Mouse (Mus musculus) CH12.LX (cell line): ENCODE measurements around the gene Zfp839. TPM values are rescaled to one million over a fixed set of nuclear protein-coding genes. Genes with fewer than 3 reads are reported as not detected.
A peak's percentile ranks its signal among the peaks of the same experiment; 100 is the strongest.

Experiments
- DNase-seq: peaks from one replicate; pipeline ENCODE4 v3.0.0-alpha.2; 2013; ENCODE audit errors: extremely low read depth
- H3K27ac ChIP-seq: 2 replicates; pipeline ENCODE4 v1.5.1; 2012; ENCODE audit warnings: low read depth, mild to moderate bottlenecking, control low read depth, moderate library complexity; ENCODE audit not compliant: insufficient read depth
- H3K27me3 ChIP-seq: replicated peaks from 2 replicates; pipeline ENCODE3; 2012; ENCODE audit warnings: inconsistent platforms
- H3K36me3 ChIP-seq, 2 experiments: replicated peaks in 1 of 2; 2 replicates each; pipeline versions ENCODE3 to v1.6.1; 2012; ENCODE audit warnings: inconsistent platforms in 1 of 2, low read length in 1 of 2, mild to moderate bottlenecking in 1 of 2, mixed read lengths in 1 of 2, moderate library complexity in 1 of 2; ENCODE audit not compliant: control insufficient read depth in 1 of 2, insufficient read depth in 1 of 2
- H3K4me1 ChIP-seq, 2 experiments: 2 replicates each; pipeline ENCODE4 v1.6.1; 2012; ENCODE audit warnings: inconsistent platforms in 1 of 2, moderate library complexity in 1 of 2; ENCODE audit not compliant: insufficient read depth in 2 of 2, control insufficient read depth in 1 of 2
- H3K4me2 ChIP-seq: 2 replicates; pipeline ENCODE4 v1.6.1; 2012; ENCODE audit warnings: low read depth, mild to moderate bottlenecking, control low read depth; ENCODE audit not compliant: poor library complexity, insufficient read depth, severe bottlenecking
- H3K4me3 ChIP-seq, 3 experiments: fragments of 150-350 bp in 1 of 3; sonication (generic) in 1 of 3; replicated peaks in 1 of 3; 2 replicates each; pipeline versions ENCODE3 to v1.5.1; 2011 to 2012; ENCODE audit warnings: low read depth in 2 of 3, low read length in 2 of 3, mild to moderate bottlenecking in 2 of 3, moderate library complexity in 2 of 3, control low read depth in 1 of 3, improper control_type of control experiment in 1 of 3, inconsistent platforms in 1 of 3, mixed read lengths in 1 of 3; ENCODE audit not compliant: poor library complexity in 1 of 3
- H3K79me2 ChIP-seq: replicated peaks from 2 replicates; pipeline ENCODE4 v1.6.1; 2012; ENCODE audit warnings: mild to moderate bottlenecking, moderate library complexity; ENCODE audit not compliant: control insufficient read depth, poor library complexity, insufficient read depth, severe bottlenecking; ENCODE audit errors: extremely low read depth
- H3K9ac ChIP-seq: 2 replicates; pipeline ENCODE4 v1.6.1; 2012; ENCODE audit warnings: low read depth, mild to moderate bottlenecking, control low read depth, moderate library complexity; ENCODE audit not compliant: insufficient read depth
- H3K9me3 ChIP-seq: replicated peaks from 2 replicates; pipeline ENCODE3; 2012; ENCODE audit warnings: low read length, inconsistent platforms, mixed read lengths
- CHD1 ChIP-seq: IDR thresholded peaks from 2 replicates; pipeline ENCODE4 v1.6.1; 2012; ENCODE audit warnings: low read depth, low read length, improper control_type of control experiment, inconsistent platforms
- CHD2 ChIP-seq: IDR thresholded peaks from 2 replicates; pipeline ENCODE4 v1.6.1; 2011; ENCODE audit warnings: low read length, improper control_type of control experiment
- CTCF ChIP-seq, 2 experiments: IDR thresholded peaks in 1 of 2; conservative IDR thresholded peaks in 1 of 2; 2 replicates each; pipeline ENCODE4 v1.5.1; 2011 to 2012; ENCODE audit warnings: low read depth in 2 of 2, low read length in 2 of 2, improper control_type of control experiment in 1 of 2, inconsistent platforms in 1 of 2, mild to moderate bottlenecking in 1 of 2, moderate library complexity in 1 of 2
- E2F4 ChIP-seq: IDR thresholded peaks from 2 replicates; pipeline ENCODE4 v1.6.1; 2011; ENCODE audit warnings: low read depth, low read length, improper control_type of control experiment; ENCODE audit not compliant: insufficient replicate concordance
- ELF1 ChIP-seq: IDR thresholded peaks from 2 replicates; pipeline ENCODE4 v1.6.1; 2014; ENCODE audit warnings: low read depth, mild to moderate bottlenecking, inconsistent platforms, low read length, improper control_type of control experiment
- GABPA ChIP-seq: IDR thresholded peaks from 2 replicates; pipeline ENCODE4 v1.6.1; 2012; ENCODE audit warnings: low read depth, low read length, improper control_type of control experiment, inconsistent platforms; ENCODE audit not compliant: insufficient replicate concordance
- KAT2A ChIP-seq: IDR thresholded peaks from 2 replicates; pipeline ENCODE4 v1.6.1; 2012; ENCODE audit warnings: low read length, improper control_type of control experiment, inconsistent platforms; ENCODE audit not compliant: insufficient replicate concordance
- MEF2A ChIP-seq: IDR thresholded peaks from 2 replicates; pipeline ENCODE4 v1.6.1; 2014; ENCODE audit warnings: low read depth, mild to moderate bottlenecking, inconsistent platforms, low read length, improper control_type of control experiment, borderline replicate concordance
- MYC ChIP-seq: IDR thresholded peaks from 2 replicates; pipeline ENCODE4 v1.6.1; 2011; ENCODE audit warnings: low read depth, mild to moderate bottlenecking, improper control_type of control experiment, low read length
- RAD21 ChIP-seq: IDR thresholded peaks from 2 replicates; pipeline ENCODE4 v1.6.1; 2011; ENCODE audit warnings: low read depth, mild to moderate bottlenecking, low read length, improper control_type of control experiment, moderate library complexity
- SMC3 ChIP-seq: IDR thresholded peaks from 2 replicates; pipeline ENCODE4 v1.6.1; 2011; ENCODE audit warnings: low read depth, low read length, improper control_type of control experiment
- UBTF ChIP-seq: IDR thresholded peaks from 2 replicates; pipeline ENCODE4 v1.6.1; 2012; ENCODE audit warnings: low read depth, mild to moderate bottlenecking, inconsistent platforms, low read length, improper control_type of control experiment, moderate library complexity
- ZKSCAN1 ChIP-seq: IDR thresholded peaks from 2 replicates; pipeline ENCODE4 v1.6.1; 2012; ENCODE audit warnings: low read depth, inconsistent platforms, low read length, improper control_type of control experiment, borderline replicate concordance
- dilution Hi-C: fragments of 300-500 bp; cut with MboI; formaldehyde crosslinking; loops from 2 replicates; pipeline ENCODE4 v1.14.3; 2020; ENCODE audit warnings: low sequenced_read_pairs; ENCODE audit not compliant: extremely low pct_unique_long_range_greater_than_20kb, extremely low pct_ligation_motif_present
- in situ Hi-C: fragments of 300-500 bp; cut with MboI; formaldehyde crosslinking; loops from 3 replicates; pipeline ENCODE4 v1.14.3; 2019; ENCODE audit warnings: low sequenced_read_pairs, low pct_ligation_motif_present, low pct_unique_long_range_greater_than_20kb, mixed read lengths
- polyA plus RNA-seq: library from polyadenylated mRNA; unstranded; fragments of >175 nt; gene quantifications from 2 replicates; pipeline ENCODE4 v1.2.1, GENCODE M21; 2012; ENCODE audit warnings: low read depth; ENCODE audit not compliant: insufficient read length
- total RNA-seq, 2 experiments: library from RNA; depleted of rRNA; stranded (reverse); fragments of 300-350 nt in 1 of 2; fragments of >200 nt in 1 of 2; gene quantifications; 2 replicates each; pipeline ENCODE4 v1.2.3; 2012 to 2014

Gene Zfp839
- total and polyA plus RNA-seq, 3 experiments: 3.7 to 9.2 (median 7.8) TPM

- Histone ChIP-seq H3K79me2 (no peaks in the 10 kb centered on the region), H3K4me3 (no peak overlapping the region), H3K36me3 (no peaks in the 10 kb centered on the region), H3K9me3 (no peaks in the 10 kb centered on the region), H3K4me2 (no peak overlapping the region), H3K9ac (no peak overlapping the region), H3K4me1 (peaks cover 12 to 39% of the 10 kb centered on the region in 2 experiments), H3K27me3 (no peaks in the 10 kb centered on the region), H3K27ac (no peak overlapping the region)
- TF ChIP-seq KAT2A: no peak
- dilution Hi-C loops: no loop called here
- DNase-seq: no peak
- in situ Hi-C loops: no loop called here
Observed at GRCm38 (mm10) chr12:110816833-110817232, 33.2 kb upstream of the Zfp839 start.

- in situ Hi-C loops (no loop called here), dilution Hi-C loops (no loop called here)
- H3K4me1 ChIP-seq: peaks cover 3 to 23% of the 10 kb centered on the region in 2 experiments; a peak in 3 of 4 replicates
- H3K27ac ChIP-seq: no peak overlapping the region
- H3K9me3 ChIP-seq: no peaks in the 10 kb centered on the region
- no peaks in the 10 kb centered on the region for H3K27me3 ChIP-seq
- no peak overlapping the region for H3K4me2 ChIP-seq
- TF ChIP-seq GABPA: no peak
- TF ChIP-seq RAD21: no peak
- TF ChIP-seq MYC: no peak
- TF ChIP-seq MEF2A: no peak
- TF ChIP-seq, all 38 proteins: peak for 0
- no peak overlapping the region for H3K4me3 ChIP-seq
- no peaks in the 10 kb centered on the region for H3K79me2 ChIP-seq
- DNase-seq: no peak
- H3K36me3 ChIP-seq: no peaks in the 10 kb centered on the region
- H3K9ac ChIP-seq: no peak overlapping the region
Observed at GRCm38 (mm10) chr12:110819367-110819766, 30.7 kb upstream of the Zfp839 start.

GRCm38 (mm10) chr12:110821787-110822186, 28.3 kb upstream of the Zfp839 start:
- dilution Hi-C loops (no loop called here), in situ Hi-C loops (no loop called here)
- Histone ChIP-seq H3K36me3 (no peaks in the 10 kb centered on the region), H3K4me2 (no peak overlapping the region), H3K79me2 (no peaks in the 10 kb centered on the region), H3K4me3 (no peak overlapping the region), H3K27ac (no peak overlapping the region), H3K9me3 (no peaks in the 10 kb centered on the region), H3K9ac (no peak overlapping the region), H3K27me3 (no peaks in the 10 kb centered on the region), H3K4me1 (peaks cover 6 to 34% of the 10 kb centered on the region in 2 experiments; a peak in 3 of 4 replicates)
- no peak for TF ChIP-seq CHD1
- TF ChIP-seq CHD2: no peak
- TF ChIP-seq CTCF (conservative IDR thresholded peaks at IDR 0.05 in 1 of 2, IDR thresholded peaks at IDR 0.05 in 1 of 2; ENCODE audit: low read depth in 2 of 2, low read length in 2 of 2): peak in 1 of 2 experiments; percentile 39; a peak in 2 of 4 replicates
- no peak for TF ChIP-seq GABPA
- TF ChIP-seq E2F4: no peak
- TF ChIP-seq RAD21: peak; percentile 10
- peak; percentile 12 for TF ChIP-seq SMC3
- TF ChIP-seq ZKSCAN1: no peak
- TF ChIP-seq ELF1: no peak
- no peak for TF ChIP-seq UBTF
- no peak for TF ChIP-seq KAT2A
- DNase-seq: no peak
